ENCODE assay signal across 26 mouse cellular contexts in genomic region chr9:122126790-122127189, GRCm38 (mm10). TPM values are rescaled to one million over a fixed set of nuclear protein-coding genes. Genes with fewer than 3 reads are reported as not detected.
DNase-seq lines count a peak whose midpoint lies in the region; ATAC-seq and TF ChIP-seq lines count a peak whose summit lies in the region.
"Had no signal": no experiment of that assay in that cellular context is flagged by ENCODE, and none has a peak within 500 bp of the region (broad histone marks: within the 10 kb centered on the region; RNA-seq: fewer than 3 reads in every experiment).

No protein-coding gene starts in this region.

- peak; percentile 89 for DNase-seq in heart, adult 11 months
- no peak for DNase-seq in heart, adult 8-10 months (ENCODE audit: low spot score)
- DNase-seq in hindbrain, embryonic 10.5 days (ENCODE audit: low spot score): no peak
- no peak for DNase-seq in liver, postnatal 0 days
- DNase-seq in liver: no peak
- DNase-seq: adrenal gland, postnatal 10 days; adrenal gland, postnatal 36 days; B cell, adult 2 months; cerebellum, adult 11 months; cerebellum, adult 9-11 months; forebrain, postnatal 0 days; gastrocnemius, postnatal 36 days; heart, postnatal 10 days; heart, postnatal 4 days; kidney, adult 2 months had no signal

- H3K4me3 ChIP-seq in hindbrain, embryonic 10.5 days: no peak overlapping the region
- no peak overlapping the region for H3K4me3 ChIP-seq in hindbrain, embryonic 13.5 days
- no peak overlapping the region for H3K4me3 ChIP-seq in liver, postnatal 0 days (ENCODE audit: low read depth, low read length)
- H3K4me3 ChIP-seq: embryonic facial prominence, embryonic 12.5 days; embryonic facial prominence, embryonic 15.5 days; heart, embryonic 12.5 days; heart, embryonic 15.5 days had no signal

- H3K9me3 ChIP-seq in hindbrain, embryonic 10.5 days: no peaks in the 10 kb centered on the region
- H3K9me3 ChIP-seq in hindbrain, embryonic 13.5 days: no peaks in the 10 kb centered on the region
- H3K9me3 ChIP-seq in liver, postnatal 0 days (ENCODE audit: low read length): no peaks in the 10 kb centered on the region
- H3K9me3 ChIP-seq: embryonic facial prominence, embryonic 12.5 days; embryonic facial prominence, embryonic 15.5 days; G1E; heart, embryonic 12.5 days; heart, embryonic 15.5 days had no signal

- ATAC-seq in hindbrain, embryonic 13.5 days (ENCODE audit: low FRiP score): no peak
- no peak for ATAC-seq in liver, postnatal 0 days
- ATAC-seq: forebrain, embryonic 14.5 days; forebrain, postnatal 0 days; intestine, postnatal 0 days; Patski had no signal

- no peak for TF ChIP-seq CTCF in liver, postnatal 0 days (IDR thresholded peaks at IDR 0.05; ENCODE audit: low read depth)

- H3K9ac ChIP-seq in hindbrain, embryonic 13.5 days: no peak overlapping the region
- no peak overlapping the region for H3K9ac ChIP-seq in liver, postnatal 0 days (replicated peaks)
- H3K9ac ChIP-seq: embryonic facial prominence, embryonic 12.5 days; embryonic facial prominence, embryonic 15.5 days; forebrain, postnatal 0 days; heart, embryonic 12.5 days; heart, embryonic 15.5 days; hindbrain, embryonic 14.5 days had no signal

- H3K27me3 ChIP-seq in hindbrain, embryonic 10.5 days (ENCODE audit: insufficient read depth, poor library complexity, severe bottlenecking): no peaks in the 10 kb centered on the region
- H3K27me3 ChIP-seq in hindbrain, embryonic 13.5 days: no peaks in the 10 kb centered on the region
- H3K27me3 ChIP-seq in liver, postnatal 0 days (ENCODE audit: insufficient read depth, low read length): no peaks in the 10 kb centered on the region
- H3K27me3 ChIP-seq: CH12.LX; embryonic facial prominence, embryonic 12.5 days; embryonic facial prominence, embryonic 15.5 days; heart, embryonic 12.5 days; heart, embryonic 15.5 days; Patski had no signal

- no peak for TF ChIP-seq EP300 in liver, postnatal 0 days (IDR thresholded peaks at IDR 0.05; ENCODE audit: low read depth)

- no peaks in the 10 kb centered on the region for H3K36me3 ChIP-seq in hindbrain, embryonic 10.5 days
- H3K36me3 ChIP-seq in hindbrain, embryonic 13.5 days: no peaks in the 10 kb centered on the region; the same call in 1 of the 2 replicates
- no peaks in the 10 kb centered on the region for H3K36me3 ChIP-seq in liver, postnatal 0 days (replicated peaks; ENCODE audit: insufficient read depth, low read length)
- H3K36me3 ChIP-seq: embryonic facial prominence, embryonic 12.5 days; embryonic facial prominence, embryonic 15.5 days; heart, embryonic 15.5 days had no signal

- H3K4me1 ChIP-seq in hindbrain, embryonic 10.5 days (replicated peaks): peaks cover 26% of the 10 kb centered on the region
- H3K4me1 ChIP-seq in hindbrain, embryonic 13.5 days (replicated peaks): peaks cover 22% of the 10 kb centered on the region
- peaks cover 72% of the 10 kb centered on the region for H3K4me1 ChIP-seq in liver, postnatal 0 days (ENCODE audit: insufficient read depth)

- H3K4me2 ChIP-seq in hindbrain, embryonic 13.5 days: no peak overlapping the region
- 0 out of 2 replicates have a peak overlapping the region, but pooled peaks have one; percentile 38 for H3K4me2 ChIP-seq in liver, postnatal 0 days (ENCODE audit: low read depth, low read length)
- H3K4me2 ChIP-seq: embryonic facial prominence, embryonic 12.5 days; embryonic facial prominence, embryonic 15.5 days; heart, embryonic 12.5 days; heart, embryonic 15.5 days; hindbrain, embryonic 14.5 days had no signal

- WGBS in hindbrain, embryonic 10.5 days: 75% methylated on average over 8 of the region's 8 CpGs
- WGBS in hindbrain, embryonic 13.5 days: 80% methylated on average over 4 of the region's 8 CpGs
- WGBS in liver, postnatal 0 days (ENCODE audit: insufficient replicate concordance): 86% methylated on average over 7 of the region's 8 CpGs

- 0 out of 2 replicates have a peak overlapping the region, but pooled peaks have one; percentile 40 for H3K27ac ChIP-seq in hindbrain, embryonic 10.5 days
- H3K27ac ChIP-seq in hindbrain, embryonic 13.5 days: no peak overlapping the region
- H3K27ac ChIP-seq in liver, postnatal 0 days (ENCODE audit: low read depth): peak overlapping the region; percentile 55
- H3K27ac ChIP-seq: embryonic facial prominence, embryonic 12.5 days; embryonic facial prominence, embryonic 15.5 days; heart, embryonic 15.5 days; hindbrain, embryonic 14.5 days had no signal

RNA-seq across cellular contexts. Expression of gene Snrk, which starts 9.7 kb away (rescaled TPM):
- total RNA-seq in heart, adult 8-10 months (2022): 100 to 1,000 TPM; 111 to 152 (median 125) TPM
- 30.3 and 32.3 TPM in 2 replicates for polyA plus RNA-seq in hindbrain, embryonic 10.5 days (2016; fragmentation: Nextera tagmentation; extraction: Ambion mirVana)
- polyA plus RNA-seq in hindbrain, embryonic 13.5 days (2015; fragmentation: Nextera tagmentation; extraction: Ambion mirVana): 56.2 and 61.3 TPM in 2 replicates
- polyA plus RNA-seq in liver, postnatal 0 days (2015; fragmentation: Nextera tagmentation; extraction: Ambion mirVana): 24.0 and 25.5 TPM in 2 replicates
